Mouse (Mus musculus) lung, embryonic 15.5 days (tissue): ENCODE measurements at regions not wholly inside any gene's neighbourhood (a gene's known extent, or its start where the extent isn't known, plus 50 kb on each side); places are given as distances from the start of the nearest gene placed in this dataset.

ENCODE experiments used
- ATAC-seq: fragments of 200-750 bp; cut with Nextera tagmentation; 2 replicates; pipeline ENCODE4 v1.8.0; 2017; ENCODE audit warnings: moderate number of reproducible peaks, borderline replicate concordance; ENCODE audit not compliant: low FRiP score, low TSS enrichment; ENCODE audit errors: extremely low read depth
- H3K27ac ChIP-seq: fragments of 300-500 bp; sonication (generic); 2 replicates; pipeline ENCODE4 v1.5.1; 2015; ENCODE audit warnings: moderate library complexity, mild to moderate bottlenecking, inconsistent platforms
- H3K27me3 ChIP-seq: fragments of 300-500 bp; sonication (generic); 2 replicates; pipeline ENCODE4 v1.6.1; 2015; ENCODE audit warnings: inconsistent platforms
- H3K36me3 ChIP-seq: fragments of 300-500 bp; sonication (generic); 2 replicates; pipeline ENCODE4 v1.6.1; 2015; ENCODE audit warnings: inconsistent platforms
- H3K4me1 ChIP-seq: fragments of 300-500 bp; sonication (generic); 2 replicates; pipeline ENCODE4 v1.6.1; 2015; ENCODE audit warnings: inconsistent platforms
- H3K4me2 ChIP-seq: fragments of 300-500 bp; sonication (generic); 2 replicates; pipeline ENCODE4 v1.6.1; 2015; ENCODE audit warnings: inconsistent platforms, mild to moderate bottlenecking, moderate library complexity
- H3K4me3 ChIP-seq: fragments of 300-500 bp; sonication (generic); 2 replicates; pipeline ENCODE4 v1.5.1; 2015; ENCODE audit warnings: mild to moderate bottlenecking, inconsistent platforms
- H3K9ac ChIP-seq: fragments of 300-500 bp; sonication (generic); 2 replicates; pipeline ENCODE4 v1.6.1; 2015; ENCODE audit warnings: inconsistent platforms
- H3K9me3 ChIP-seq: fragments of 300-500 bp; sonication (generic); 2 replicates; pipeline ENCODE4 v1.6.1; 2016; ENCODE audit warnings: inconsistent platforms
- WGBS: fragments of 180-500 bp; shearing (Covaris S2); methylation state at CpG from one replicate; pipeline ENCODE4 v1.1.7; 2015; 5-methylcytosine and 5-hydroxymethylcytosine counted together

DNA sequence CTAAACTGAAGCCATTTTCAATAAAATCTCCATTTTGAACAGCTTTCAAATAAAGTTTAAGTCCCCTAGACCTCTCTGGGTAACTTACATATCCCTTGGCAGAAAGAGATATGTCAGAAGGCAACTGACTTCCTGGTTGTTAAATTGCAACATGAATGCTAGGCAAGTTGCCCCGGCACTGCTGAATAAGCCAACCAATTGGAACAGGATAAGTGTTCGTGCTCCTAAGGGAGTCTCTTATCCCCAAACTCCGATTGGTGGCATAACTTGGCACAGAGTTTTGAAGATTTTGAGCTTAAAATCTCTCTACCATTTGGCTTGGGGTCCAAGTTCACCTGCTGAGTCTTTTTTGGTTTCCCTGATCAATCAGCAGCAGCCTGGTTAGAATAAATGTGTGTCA is 147.4 kb downstream of the Plxna1 start:
- no peak overlapping the region for H3K4me3 ChIP-seq
- no peaks in the 10 kb centered on the region for H3K36me3 ChIP-seq
- no peaks in the 10 kb centered on the region for H3K4me1 ChIP-seq
- no peak overlapping the region for H3K9ac ChIP-seq
- H3K27ac ChIP-seq, result no peak overlapping the region
- no peaks in the 10 kb centered on the region for H3K27me3 ChIP-seq
- no peak for ATAC-seq
- H3K4me2 ChIP-seq, result no peak overlapping the region
- no peaks in the 10 kb centered on the region for H3K9me3 ChIP-seq
- 50% methylated on average over 3 of the region's 3 CpGs for WGBS

DNA sequence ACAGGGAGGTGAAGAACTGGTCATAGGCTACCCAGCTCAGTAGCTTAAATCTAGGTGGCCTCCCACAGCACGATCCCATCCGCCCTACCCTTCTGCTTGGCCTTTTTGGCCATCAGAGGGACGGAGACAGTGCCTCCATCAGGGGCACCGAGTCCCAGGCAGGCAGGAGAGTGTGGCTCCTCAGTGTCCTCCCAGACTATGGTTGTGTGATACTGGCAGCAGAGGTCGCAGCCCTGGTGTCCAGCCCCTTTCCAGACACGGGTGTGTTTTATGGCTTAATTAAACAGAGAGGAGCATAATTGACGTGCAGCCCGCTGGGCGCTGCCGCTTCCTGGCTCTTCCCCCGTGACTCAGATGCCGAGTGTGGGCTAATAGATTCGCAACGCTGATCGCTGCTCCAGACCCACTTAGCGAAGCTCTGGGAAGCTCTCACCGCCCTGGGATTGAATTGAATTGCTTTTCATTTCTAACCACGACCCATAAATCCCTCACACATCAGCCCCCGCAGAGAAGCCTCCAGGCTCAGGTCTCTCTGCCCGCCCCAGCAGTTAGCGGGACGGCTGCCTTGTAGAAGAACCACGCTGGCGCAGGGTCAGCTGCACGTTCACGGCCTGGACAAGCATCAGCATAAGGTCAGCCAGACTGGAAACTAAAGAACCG is 126.9 kb downstream of the Plxna1 start:
- Histone ChIP-seq H3K36me3 (no peaks in the 10 kb centered on the region), H3K9me3 (no peaks in the 10 kb centered on the region), H3K4me1 (peaks cover 6% of the 10 kb centered on the region), H3K27me3 (peaks cover 17% of the 10 kb centered on the region; the same call in 1 of the 2 replicates), H3K9ac (no peak overlapping the region), H3K4me2 (no peak overlapping the region), H3K4me3 (no peak overlapping the region), H3K27ac (no peak overlapping the region)
- 19% methylated on average over 27 of the region's 27 CpGs for WGBS
- no peak for ATAC-seq

DNA sequence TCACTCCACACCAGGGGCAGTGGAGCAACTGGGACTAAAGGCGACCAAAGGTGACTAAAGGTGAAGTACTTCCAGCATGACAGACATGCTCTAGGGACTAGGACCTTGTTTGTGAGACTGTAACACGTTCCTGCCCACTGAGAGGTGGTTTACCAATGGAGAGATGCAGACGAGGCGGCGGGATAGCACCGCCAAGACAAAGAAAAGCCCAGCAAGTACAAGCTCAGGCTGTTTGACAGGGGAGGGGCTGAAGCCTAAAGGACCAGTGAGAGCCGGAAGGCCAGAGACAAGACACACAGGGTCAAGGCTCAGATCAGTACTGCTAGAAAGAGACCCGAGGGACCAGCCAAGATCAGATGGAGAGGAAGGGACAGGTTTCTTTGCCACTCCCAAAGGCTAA is 126.2 kb downstream of the Plxna1 start:
- Histone ChIP-seq H3K4me3 (no peak overlapping the region), H3K4me1 (peaks cover 6% of the 10 kb centered on the region)
- 20% methylated on average over 8 of the region's 8 CpGs for WGBS

DNA sequence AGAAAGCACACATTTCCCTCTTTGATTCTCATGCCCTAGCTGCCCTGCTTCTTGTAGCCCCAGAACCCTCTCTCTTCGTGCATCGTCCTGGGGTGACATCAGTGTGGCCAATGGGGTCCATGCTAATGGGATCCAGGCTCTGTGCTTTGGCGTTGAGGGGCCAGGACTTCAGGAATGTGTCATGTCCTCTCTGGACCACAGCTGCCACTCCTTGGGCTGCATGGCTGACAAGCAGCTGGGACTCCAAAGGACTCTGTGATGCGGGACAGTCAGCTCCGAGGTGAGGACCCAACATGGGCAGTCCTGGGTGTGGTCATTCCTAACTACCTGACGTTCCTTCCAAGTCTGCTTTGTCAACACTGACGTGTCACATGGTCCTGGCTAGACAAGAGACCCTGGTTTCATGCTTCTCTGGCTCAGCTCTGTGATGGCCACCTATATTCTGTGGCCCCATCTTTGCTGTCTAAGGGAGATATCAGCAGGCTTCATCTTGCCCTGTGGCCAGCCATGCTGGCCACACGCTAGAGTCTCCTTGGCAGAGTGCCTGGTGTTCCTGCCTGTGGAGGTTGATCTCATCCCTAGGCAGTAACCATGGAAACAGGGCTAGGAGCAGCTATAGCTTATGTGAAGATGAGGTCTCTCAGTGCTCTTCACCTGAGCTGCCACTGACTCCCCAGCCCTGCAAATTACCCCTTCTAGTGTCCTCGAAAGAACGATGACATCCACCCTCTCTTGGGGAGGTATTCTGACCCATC is 125.4 kb downstream of the Plxna1 start:
- Histone ChIP-seq H3K4me3 (no peak overlapping the region), H3K9me3 (no peaks in the 10 kb centered on the region), H3K27me3 (peaks cover 17% of the 10 kb centered on the region; the same call in 1 of the 2 replicates), H3K4me2 (no peak overlapping the region), H3K4me1 (peaks cover 6% of the 10 kb centered on the region), H3K9ac (no peak overlapping the region), H3K36me3 (no peaks in the 10 kb centered on the region), H3K27ac (no peak overlapping the region)
- no peak for ATAC-seq
- WGBS, result 71% methylated on average over 10 of the region's 10 CpGs

More for the DNA sequence above, 126.2 kb downstream of the Plxna1 start:
- H3K36me3 ChIP-seq, result no peaks in the 10 kb centered on the region
- H3K4me2 ChIP-seq, result no peak overlapping the region
- H3K9ac ChIP-seq, result no peak overlapping the region
- no peaks in the 10 kb centered on the region for H3K9me3 ChIP-seq
- H3K27ac ChIP-seq, result no peak overlapping the region
- H3K27me3 ChIP-seq, result peaks cover 17% of the 10 kb centered on the region; the same call in 1 of the 2 replicates
- no peak for ATAC-seq

DNA sequence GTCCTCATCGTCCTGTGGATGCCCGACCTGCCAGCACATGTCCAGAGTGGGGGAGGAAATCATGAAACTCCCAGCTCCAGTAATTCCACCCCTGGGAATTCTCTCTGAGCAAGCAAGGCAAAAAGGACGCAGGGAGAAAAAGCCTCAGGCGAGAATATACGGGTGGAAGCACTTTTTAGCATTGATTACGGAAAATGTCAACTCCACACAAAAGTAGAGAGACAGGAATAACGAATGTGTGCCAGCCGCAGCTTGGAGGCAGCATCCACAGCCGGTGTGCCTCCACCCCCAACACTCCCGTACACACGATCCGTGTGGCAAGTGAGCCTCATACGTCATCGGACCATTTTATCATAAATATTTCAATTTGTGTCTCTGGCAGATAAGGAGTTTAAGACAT is 123.5 kb downstream of the Plxna1 start:
- WGBS, result 27% methylated on average over 14 of the region's 14 CpGs
- no peak overlapping the region for H3K4me2 ChIP-seq
- H3K27ac ChIP-seq, result no peak overlapping the region

DNA sequence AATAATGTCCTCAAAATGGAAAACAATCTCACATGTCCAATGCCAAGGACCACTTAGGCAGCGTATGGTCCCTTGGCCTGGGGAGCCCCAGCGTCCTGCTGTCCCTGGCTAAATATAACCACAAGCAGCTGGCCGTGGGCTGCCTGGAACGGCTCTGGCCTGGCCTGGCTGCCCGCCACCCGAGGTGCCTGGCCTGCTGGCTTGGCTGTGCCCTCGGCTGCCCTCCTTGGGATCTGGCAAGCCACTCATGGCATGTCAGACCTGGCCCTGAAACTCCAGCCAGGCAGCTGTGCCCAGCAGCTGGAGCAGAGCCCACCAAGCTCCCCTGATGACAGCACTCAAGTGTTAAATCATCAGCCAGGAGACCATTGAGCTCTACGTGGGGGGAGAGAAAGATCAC is 122.9 kb downstream of the Plxna1 start:
- H3K36me3 ChIP-seq, result no peaks in the 10 kb centered on the region
- no peak overlapping the region for H3K9ac ChIP-seq
- no peak overlapping the region for H3K27ac ChIP-seq
- H3K4me2 ChIP-seq, result no peak overlapping the region
- H3K4me3 ChIP-seq, result no peak overlapping the region
- H3K4me1 ChIP-seq, result peaks cover 6% of the 10 kb centered on the region
- H3K27me3 ChIP-seq, result peaks cover 17% of the 10 kb centered on the region; the same call in 1 of the 2 replicates
- no peaks in the 10 kb centered on the region for H3K9me3 ChIP-seq
- 0 out of 2 replicates have a peak, but pooled peaks have one; percentile 20 for ATAC-seq
- WGBS, result 30% methylated on average over 8 of the region's 8 CpGs

More for the DNA sequence above, 123.5 kb downstream of the Plxna1 start:
- Histone ChIP-seq H3K4me1 (peaks cover 6% of the 10 kb centered on the region), H3K9ac (no peak overlapping the region), H3K27me3 (peaks cover 17% of the 10 kb centered on the region; the same call in 1 of the 2 replicates), H3K9me3 (no peaks in the 10 kb centered on the region), H3K36me3 (no peaks in the 10 kb centered on the region), H3K4me3 (no peak overlapping the region)
- ATAC-seq, result no peak

DNA sequence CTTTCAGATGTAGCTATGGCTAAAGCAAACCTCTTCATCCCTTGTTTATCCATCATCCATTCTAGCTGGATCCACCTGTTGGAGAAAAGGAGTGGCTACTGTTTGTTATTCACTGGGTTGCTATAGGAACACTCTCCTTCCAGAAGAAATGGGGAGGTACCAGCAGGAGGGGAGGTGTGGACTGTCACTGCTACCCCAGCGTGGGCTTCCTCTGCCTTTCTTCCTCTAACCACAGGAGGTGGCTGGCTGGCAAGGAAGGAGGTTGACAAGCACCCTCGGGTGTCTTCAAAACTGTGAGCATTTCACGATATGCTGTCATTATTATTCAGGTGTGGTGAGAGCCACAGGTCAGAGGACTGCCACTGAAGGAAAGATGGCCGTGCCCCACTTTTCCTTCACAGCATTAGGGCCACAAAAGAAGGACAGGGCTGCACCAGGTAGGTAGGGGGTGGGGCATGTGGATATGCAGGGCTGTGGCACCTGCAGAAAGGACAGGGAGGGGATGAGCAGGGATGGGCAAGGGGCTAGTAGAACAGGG is 122.2 kb downstream of the Plxna1 start:
- Histone ChIP-seq H3K4me2 (no peak overlapping the region), H3K27me3 (peaks cover 13% of the 10 kb centered on the region; the same call in 1 of the 2 replicates), H3K4me3 (no peak overlapping the region), H3K4me1 (peaks cover 6% of the 10 kb centered on the region), H3K36me3 (no peaks in the 10 kb centered on the region), H3K9ac (no peak overlapping the region), H3K9me3 (no peaks in the 10 kb centered on the region), H3K27ac (no peak overlapping the region)
- WGBS, result 21% methylated on average over 4 of the region's 4 CpGs
- no peak for ATAC-seq

DNA sequence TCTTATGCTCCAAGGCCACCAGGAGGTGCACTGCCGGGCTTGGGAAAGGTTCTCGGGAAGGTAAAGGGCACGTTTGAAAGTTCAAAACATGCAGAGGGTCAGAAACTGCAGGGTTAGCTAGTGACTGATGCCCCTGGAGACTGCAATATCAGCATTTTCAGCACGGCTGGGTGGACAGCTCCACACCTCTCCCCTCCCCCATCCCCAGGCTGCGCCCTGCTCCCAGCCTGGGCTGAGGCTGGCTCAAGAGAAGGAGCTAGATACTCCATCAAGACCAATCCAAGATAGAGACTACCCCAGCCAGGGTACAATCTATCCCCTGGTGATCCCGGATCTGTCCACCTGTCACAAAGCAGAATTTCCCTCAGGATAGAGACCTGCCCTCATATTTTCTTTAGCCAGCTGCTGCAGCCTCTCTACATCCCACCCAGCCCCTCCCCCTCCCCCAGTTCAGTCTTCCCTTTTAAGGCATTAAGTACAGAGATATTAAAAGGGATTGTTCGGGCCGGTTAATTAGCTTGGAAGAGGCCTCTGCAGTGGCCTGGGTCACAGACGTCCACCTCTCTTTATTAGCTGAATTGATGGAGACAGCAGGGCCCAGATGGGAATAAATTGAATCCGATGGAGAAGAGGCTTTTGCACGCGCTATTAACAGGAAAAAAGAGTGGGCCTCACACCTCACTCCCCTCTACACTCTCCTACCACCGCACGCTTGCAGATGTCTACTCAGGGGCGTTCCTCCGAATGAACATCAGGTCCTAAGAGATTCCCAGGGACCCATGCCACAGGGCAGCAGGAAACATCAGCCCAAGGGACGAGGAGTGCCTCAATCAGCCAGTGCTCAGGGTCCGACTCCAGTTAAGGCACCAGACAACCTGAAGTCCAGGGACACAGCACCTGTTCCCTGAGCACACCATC is 119.8 kb downstream of the Plxna1 start:
- H3K27ac ChIP-seq, result no peak overlapping the region
- no peak overlapping the region for H3K9ac ChIP-seq
- no peak overlapping the region for H3K4me3 ChIP-seq
- H3K4me2 ChIP-seq, result no peak overlapping the region
- H3K36me3 ChIP-seq, result no peaks in the 10 kb centered on the region
- ATAC-seq, result no peak; the same call in 1 of the 2 replicates
- H3K27me3 ChIP-seq, result no peaks in the 10 kb centered on the region; the same call in 1 of the 2 replicates
- WGBS, result 35% methylated on average over 18 of the region's 18 CpGs
- peaks cover 6% of the 10 kb centered on the region for H3K4me1 ChIP-seq
- H3K9me3 ChIP-seq, result no peaks in the 10 kb centered on the region

DNA sequence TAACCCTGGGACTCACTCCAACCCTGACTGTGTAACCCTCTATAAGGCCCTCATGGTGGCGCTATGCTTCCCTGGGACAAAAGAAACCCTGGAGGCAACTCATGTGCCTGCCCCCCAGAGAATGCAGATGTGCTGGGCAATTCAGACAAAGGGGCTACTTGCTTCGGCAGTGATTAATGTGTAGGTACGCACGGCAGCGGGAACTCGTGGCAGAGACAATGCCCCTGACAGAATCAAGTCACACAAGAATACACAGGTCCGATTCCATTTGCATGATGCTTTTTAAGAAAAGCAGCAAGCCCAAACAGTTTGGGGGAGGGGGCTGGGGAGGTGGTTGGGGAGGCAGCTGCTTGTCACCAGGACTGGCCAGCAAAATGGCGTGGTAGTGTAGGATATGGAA is 116.9 kb downstream of the Plxna1 start:
- 53% methylated on average over 8 of the region's 8 CpGs for WGBS
- Histone ChIP-seq H3K27me3 (no peaks in the 10 kb centered on the region), H3K9me3 (no peaks in the 10 kb centered on the region), H3K27ac (no peak overlapping the region), H3K4me2 (no peak overlapping the region), H3K4me3 (no peak overlapping the region), H3K4me1 (no peaks in the 10 kb centered on the region), H3K36me3 (no peaks in the 10 kb centered on the region), H3K9ac (no peak overlapping the region)
- ATAC-seq, result no peak

DNA sequence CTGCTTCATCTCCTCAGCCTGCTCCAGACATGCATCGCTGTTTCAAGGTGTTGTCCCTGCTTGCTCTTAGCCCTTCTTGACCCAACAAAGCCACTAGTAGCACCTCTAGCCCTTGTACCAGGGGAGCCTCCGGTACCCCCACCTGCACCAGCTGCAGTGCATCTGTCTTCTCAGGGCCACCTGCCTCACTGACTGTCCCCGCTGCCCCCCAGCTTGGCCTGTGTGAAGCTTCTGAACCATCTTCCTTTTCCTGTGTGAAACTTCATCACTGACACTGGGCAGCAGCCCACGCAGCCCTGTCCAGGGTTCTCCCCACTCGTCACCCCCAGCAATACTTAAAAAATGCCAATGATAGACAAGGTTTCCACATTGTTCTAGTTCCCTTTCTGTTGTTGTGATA is 116.2 kb downstream of the Plxna1 start:
- Histone ChIP-seq H3K9me3 (no peaks in the 10 kb centered on the region), H3K36me3 (no peaks in the 10 kb centered on the region), H3K4me1 (no peaks in the 10 kb centered on the region), H3K9ac (no peak overlapping the region), H3K4me2 (no peak overlapping the region), H3K4me3 (no peak overlapping the region), H3K27me3 (no peaks in the 10 kb centered on the region), H3K27ac (no peak overlapping the region)
- ATAC-seq, result no peak
- WGBS, result 80% methylated on average over 5 of the region's 5 CpGs

DNA sequence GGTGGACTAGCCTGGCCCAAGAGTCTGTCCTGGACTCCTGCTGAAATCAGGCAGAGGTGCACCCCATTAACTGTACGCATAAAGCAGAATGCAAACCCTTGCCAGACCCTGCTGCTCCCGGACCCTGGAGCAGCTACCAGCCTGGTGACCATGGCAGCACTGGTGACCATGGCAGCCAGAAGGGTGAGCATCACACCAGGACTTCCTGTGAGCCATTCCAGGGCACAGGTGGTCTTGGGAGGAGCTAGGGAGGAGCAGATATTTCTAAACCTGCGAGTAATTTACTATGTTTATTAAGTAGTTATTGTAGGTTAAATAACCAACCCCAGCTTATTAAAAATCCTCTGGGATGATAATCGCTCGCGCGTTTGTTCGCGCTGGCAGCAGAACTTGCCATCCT is 113.8 kb downstream of the Plxna1 start:
- Histone ChIP-seq H3K36me3 (no peaks in the 10 kb centered on the region), H3K27ac (no peak overlapping the region), H3K4me2 (no peak overlapping the region), H3K4me1 (no peaks in the 10 kb centered on the region), H3K4me3 (no peak overlapping the region), H3K9me3 (no peaks in the 10 kb centered on the region), H3K9ac (no peak overlapping the region), H3K27me3 (no peaks in the 10 kb centered on the region)
- ATAC-seq, result no peak
- 88% methylated on average over 9 of the region's 9 CpGs for WGBS
